Mouse (Mus musculus): ENCODE data around the gene Oprd1.

Gene Oprd1

DNA sequence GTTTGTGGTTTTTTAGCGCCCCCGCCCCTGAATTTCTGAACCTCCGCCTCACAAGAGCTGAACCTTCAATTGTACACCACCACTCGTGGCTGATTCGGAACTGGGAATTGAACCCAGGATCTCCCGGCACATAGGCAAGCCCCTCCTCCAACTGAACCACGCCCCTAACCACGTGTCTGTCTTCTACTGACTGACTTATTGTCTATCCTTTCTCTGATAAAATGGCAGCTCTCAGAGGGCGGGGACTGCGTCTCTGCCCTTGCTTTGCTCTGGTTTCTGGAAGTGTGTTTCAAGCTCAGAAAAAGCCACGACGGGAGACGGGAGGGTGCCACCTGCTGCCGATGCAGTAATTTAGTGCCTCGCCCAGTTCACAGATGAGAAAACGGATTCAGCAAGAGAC is 10.4 kb downstream of the Oprd1 start:
- DNase-seq (ENCODE audit: low spot score in 2 of 2): no peak

DNA sequence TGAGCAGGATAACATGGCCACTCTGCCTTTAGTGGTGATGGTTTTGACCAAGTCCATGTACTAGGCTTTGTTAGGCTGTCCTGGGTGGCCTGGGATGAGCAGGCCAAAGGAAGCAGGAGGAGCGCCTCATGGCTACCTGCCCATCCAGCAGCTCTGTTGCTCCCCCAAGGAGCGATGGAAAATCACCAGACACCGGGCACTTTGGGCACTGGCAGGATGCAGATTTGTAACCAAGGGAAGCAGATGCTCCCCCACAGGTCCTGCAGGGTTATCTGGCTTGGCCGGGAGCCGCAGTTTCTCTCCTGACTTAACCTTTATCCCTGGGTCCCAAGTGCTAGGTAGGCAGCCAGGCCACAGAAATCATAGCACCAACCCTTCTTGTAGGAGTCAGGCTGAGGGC is 10.9 kb downstream of the Oprd1 start:
- DNase-seq (ENCODE audit: low spot score in 2 of 2): no peak

DNA sequence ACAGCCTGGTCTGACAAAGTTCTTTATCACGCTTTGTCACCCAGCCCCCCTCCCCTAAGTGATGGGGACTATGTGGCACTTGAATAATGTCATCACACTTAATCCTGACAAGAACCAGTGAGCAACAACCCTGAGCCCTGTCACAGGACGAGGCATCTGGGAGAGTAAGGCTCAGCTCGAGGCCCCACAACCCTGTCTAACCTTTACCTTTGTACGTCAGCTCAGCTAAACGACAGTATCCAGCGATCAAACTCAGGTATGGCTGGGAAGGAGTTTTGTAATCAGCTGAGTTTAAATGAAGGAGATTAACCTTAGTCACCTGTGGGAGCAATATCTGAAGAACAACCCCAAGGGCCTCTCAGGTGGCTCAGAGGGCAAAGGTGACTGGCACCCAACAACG is 12.0 kb downstream of the Oprd1 start:
- no peak for DNase-seq (ENCODE audit: low spot score in 2 of 2)

DNA sequence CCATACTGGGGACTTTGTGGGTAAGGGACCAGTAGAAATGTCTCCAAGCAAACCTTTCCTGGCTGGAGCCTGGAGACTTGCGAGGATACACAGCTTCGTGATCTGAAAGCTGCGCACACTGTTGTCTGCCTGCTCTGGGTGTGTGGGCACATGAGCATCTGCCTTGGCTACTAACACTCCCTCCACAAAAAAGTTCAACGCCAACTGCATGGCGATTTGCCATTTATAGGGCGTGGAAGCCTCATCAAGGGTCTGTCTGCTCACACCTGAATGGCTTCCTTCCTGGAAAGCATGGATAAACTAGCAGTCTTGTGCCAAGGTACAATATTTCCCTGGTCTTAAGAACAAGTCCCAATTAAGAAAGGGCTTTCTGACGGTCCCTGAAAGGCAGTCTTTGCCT is 12.5 kb downstream of the Oprd1 start:
- DNase-seq (ENCODE audit: low spot score in 2 of 2): no peak

DNA sequence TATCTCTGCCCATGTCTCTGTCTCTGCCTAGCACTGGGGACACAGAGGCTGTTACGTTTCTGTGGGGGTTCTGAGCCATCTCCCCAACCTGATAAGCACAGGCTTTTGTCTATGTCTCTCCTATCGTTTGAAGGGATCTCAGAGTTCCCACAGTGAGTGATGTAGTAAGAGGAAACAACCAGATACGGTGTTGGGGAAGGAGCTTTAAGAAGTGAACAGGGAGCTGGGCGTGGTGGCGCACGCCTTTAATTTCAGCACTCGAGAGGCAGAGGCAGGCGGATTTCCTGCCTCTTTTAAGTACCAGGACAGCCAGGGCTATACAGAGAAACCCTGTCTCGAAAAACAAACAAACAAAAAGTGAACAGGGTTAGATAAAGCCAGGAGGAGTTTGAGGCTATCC is 13.2 kb downstream of the Oprd1 start:
- DNase-seq (ENCODE audit: low spot score in 2 of 2): no peak

DNA sequence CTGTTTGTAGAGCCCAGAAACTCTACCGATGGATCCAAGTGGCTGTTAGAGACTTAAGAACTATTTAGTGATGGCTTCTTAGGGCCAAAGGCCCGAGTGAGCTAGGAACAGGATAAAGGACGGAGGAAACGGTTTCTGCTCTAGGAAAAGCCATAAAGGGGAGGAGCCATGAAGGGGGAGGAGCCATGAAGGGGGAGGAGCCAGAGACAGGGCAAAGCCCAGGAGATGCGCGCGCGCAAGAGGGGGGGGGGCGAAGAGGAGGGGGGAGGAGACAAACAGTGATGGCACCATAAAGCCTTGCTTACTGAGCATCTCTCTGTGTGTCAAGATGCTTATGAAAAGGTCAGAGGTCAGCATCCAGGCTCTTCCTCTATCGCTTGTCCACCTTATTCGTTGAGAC is 13.6 kb downstream of the Oprd1 start:
- DNase-seq (ENCODE audit: low spot score in 2 of 2): no peak

DNA sequence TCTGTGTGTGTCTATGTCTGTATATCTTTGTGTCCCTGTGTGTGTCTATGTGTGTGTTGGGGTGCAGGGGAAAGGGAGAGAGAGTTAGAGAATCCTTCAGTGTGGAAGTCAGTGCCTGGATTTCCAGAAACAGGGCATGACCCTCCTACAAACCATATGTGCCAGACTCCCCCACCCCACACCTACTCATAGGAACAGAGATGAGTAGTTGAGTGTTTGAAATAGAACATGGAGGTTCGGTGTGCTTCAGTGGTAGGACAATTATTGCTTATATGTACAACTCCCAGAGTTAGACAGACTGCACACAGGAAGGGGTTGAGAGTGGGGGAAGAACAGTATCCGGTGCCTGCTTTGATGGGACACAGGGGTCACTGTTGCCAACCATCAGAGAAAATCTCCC is 14.2 kb downstream of the Oprd1 start:
- DNase-seq (ENCODE audit: low spot score in 2 of 2): no peak

DNA sequence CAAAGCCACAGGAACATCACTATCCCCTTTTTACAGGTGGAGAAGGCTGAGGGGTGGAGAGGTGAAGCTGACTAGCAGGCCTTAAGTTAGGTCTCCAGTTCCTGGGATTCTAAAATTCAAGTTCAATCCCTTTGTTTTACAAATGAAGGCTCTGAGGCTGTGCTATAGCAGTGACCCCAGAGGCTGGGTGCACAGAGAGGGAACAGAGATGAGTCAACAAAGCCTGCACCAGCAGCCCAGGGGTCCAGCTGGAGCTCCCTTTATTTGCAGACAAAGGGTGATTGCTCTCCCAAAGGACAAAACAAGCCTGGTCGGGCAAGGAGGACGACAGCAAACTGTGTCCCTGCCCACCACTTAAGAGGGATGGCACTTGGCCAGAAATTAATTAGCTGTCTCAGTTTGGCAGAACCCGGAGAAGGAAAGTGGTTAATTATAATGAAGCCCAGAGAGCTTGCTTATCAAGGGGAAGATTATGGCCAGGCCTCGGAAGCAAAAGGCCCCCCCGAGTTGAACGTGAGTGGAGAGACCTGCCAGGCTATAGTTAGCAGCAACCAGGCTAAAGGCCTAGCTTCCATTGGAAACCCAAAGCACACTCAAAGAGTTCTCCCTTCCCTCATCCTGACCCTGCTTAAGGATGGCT is 15.2 kb downstream of the Oprd1 start:
- DNase-seq (ENCODE audit: low spot score in 2 of 2): no peak

DNA sequence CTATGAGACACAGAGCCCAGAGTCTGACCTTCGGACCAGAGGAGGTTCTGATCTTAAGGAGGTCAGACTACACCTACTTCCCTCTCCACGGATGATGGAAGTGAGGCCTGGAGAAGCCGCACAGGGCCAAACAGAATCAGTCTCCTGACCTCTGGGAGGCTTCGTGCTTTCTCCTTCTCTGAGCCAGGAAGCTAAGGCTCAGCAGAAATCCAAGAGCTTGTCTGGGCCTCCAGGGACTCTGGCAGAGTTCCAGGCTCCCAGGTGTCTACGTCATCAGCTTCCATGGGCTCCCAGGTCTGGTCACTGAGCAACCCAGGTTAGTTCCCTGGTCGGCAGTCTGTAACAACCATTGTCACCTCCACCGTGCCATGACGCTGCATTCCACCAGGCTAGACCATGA is 17.2 kb downstream of the Oprd1 start:
- no peak for DNase-seq (ENCODE audit: low spot score in 2 of 2)

DNA sequence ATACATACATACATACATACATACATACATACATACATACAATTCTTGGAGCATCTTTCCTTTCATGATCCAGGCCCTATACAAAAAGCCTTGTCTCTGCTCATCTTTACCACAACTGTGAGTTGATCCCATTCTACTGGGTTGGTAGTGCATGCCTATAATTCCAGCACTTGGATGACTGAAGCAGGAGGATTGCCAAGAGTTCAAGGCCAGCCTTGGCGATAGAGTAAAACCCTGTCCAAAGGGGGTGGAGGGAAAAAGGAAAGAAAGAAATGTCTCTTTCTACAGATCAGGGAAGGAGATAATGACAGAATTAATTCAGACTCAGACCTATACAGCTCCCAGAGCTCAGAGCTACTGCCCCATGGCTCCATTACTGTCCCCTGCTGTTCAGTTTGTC is 21.1 kb downstream of the Oprd1 start:
- no peak for DNase-seq (ENCODE audit: low spot score in 2 of 2)

DNA sequence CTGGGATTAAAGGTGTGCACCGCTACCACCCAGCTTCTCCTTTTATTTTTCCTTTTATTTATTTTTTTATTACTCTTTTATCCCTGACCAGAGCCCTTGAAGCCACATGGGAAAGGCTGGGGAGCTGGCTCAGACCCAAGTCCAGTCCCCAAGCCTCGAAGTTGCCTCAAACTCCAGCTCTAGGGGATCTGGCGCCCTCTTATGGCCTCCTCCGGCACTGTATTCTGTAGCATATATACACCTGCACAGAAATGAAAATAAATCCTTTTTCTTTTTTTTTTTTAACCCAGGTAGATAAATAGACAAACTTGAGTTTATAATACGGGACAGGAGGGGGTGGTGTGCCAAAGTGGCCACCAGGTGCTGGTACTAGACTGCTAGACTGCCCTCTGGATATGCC is 22.6 kb downstream of the Oprd1 start:
- DNase-seq (ENCODE audit: low spot score in 2 of 2): no peak

DNA sequence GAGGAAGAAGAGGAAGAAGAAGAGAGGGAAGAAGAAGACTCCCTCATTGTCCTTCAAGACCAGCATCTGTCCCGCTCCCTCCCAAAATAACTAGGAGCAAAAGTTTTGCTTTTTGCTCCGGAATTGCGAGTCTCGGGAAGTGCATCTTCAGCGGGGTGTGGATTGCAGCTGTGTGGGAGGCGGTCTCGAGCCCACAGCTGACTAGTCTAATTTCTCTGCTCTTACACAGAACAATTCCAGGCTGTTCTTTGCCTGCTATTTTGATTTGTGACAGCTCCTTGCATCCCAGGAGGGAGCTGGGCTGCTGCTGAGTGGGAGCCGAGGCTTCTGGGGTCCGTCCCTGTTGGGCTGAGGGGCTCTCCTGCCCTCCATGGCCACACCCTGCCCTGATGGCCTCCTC is 24.7 kb downstream of the Oprd1 start:
- no peak for DNase-seq (ENCODE audit: low spot score in 2 of 2)

DNA sequence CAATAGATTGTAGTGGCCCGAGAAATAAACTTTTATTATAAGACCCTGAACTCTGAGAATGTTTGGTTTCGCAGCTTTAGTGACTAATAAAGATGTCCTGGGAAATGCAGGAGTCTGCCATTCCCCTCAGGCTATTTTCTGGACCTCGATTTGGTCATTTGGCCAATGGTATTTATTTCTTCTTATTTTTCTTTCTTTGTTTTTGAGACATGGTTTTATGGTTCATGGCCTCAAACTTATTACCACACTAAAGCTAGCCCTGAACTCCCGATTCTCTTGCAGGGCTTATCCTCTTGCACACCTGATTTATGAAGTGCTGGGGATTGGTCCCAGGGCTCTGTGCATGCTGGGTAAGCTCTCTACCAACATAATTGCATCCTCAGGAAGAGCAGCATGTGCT is 28.0 kb downstream of the Oprd1 start:
- no peak for DNase-seq (ENCODE audit: low spot score in 2 of 2)

DNA sequence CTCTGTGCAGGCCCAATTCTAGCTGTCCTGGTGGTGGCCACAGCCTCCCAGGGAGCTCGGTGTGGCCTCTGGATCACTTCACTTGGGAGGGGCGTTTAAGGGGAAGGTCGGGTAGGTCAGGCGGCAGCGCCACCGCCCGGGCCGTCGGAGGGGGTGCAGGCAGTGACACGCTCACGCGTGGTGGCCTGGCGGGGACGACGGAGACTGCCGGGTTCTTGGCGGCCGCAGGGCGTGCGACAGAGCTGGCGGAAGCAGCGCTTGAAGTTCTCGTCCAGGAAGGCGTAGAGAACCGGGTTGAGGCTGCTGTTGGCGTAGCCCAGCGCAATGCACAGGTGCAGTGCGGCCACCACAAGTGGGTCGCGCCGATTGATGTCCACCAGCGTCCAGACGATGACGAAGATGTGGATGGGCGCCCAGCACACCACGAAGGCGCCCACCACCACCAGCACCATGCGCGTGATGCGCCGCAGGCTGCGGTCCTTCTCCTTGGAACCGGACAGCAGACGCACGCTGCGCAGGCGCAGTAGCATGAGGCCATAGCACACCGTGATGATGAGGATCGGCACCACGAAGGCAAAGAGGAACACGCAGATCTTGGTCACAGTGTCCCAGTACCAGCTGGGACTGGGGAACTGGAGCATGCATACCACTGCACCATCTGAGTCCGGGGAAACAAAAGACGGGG is 30.7 kb downstream of the Oprd1 start:
- DNase-seq (ENCODE audit: low spot score in 2 of 2): no peak

DNA sequence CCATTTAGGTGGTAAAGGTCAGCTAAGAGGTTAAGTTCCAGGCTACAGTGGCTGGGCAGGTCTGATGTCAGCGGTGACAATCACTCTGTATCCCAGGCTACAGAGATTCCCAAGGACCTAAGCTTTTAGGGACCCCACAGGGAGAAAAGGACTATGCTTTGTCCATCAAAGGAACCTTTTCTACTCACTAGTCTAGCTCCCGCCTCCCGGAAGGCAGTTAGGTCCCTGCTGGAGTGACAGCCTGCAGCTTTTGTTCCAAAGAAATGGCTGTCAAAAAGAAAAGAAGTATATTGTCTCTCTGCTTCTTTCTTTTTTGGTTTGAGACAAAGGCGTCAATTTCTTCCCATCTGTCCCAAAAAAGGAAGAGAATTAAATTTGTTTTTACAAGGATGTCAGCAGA is 33.1 kb downstream of the Oprd1 start:
- DNase-seq (ENCODE audit: low spot score in 2 of 2): no peak

DNA sequence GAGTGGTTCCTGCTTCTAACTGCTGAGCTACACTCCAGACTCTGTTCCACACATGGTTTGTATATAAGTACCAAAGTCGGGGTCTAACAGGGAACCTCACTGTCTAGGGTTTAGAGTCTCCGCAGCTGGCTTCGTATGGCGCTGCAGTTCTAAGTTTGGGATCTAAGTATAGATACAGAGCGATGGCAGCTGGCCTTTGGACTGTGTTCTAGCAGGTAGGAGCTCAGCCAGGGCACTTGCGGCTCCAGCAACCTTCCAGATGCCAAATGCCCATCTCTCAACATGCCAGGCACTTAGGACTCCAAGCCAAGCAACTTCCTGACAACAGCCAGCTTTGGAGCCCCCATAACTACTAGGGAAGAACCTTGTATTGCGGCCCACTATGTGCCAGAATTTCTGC is 36.1 kb downstream of the Oprd1 start:
- no peak for DNase-seq (ENCODE audit: low spot score in 2 of 2)

DNA sequence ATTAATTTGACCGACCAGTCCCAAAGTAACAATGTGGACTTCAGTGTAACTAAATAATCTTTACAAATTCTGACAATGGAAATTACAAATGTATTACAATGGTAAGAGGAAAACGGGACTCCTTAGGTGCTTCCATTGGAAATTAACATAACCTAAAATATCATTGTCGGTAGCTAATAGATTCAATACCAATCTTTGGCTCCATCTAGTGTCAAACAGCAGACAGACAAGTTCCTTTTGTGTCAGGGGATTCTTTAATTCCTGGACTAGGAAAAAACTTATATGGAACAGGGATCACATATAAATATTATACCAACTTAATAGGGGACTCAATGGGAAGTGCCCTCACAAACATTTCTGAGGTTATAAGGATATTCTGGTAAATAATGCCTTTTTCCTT is 43.1 kb downstream of the Oprd1 start:
- DNase-seq (ENCODE audit: low spot score in 2 of 2): no peak

DNA sequence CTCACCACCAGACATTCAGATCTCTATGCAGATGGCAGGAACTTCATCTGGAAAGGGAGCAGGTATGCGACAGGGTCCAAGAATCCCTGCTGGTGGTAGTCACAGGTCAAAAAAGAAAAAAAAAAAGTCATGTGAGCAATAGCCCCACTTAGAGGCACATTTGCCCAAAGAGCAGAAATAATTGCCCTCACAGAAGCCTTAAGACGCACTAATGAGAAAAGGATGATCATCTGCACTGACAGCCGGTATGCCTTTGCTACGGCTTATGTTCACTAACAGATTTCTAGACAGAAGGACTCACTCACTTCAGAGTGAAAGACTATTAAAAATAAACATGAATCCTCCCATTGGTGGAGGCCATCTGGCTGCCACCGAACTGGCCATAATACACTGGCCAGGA is 44.7 kb downstream of the Oprd1 start:
- no peak for DNase-seq (ENCODE audit: low spot score in 2 of 2)

DNA sequence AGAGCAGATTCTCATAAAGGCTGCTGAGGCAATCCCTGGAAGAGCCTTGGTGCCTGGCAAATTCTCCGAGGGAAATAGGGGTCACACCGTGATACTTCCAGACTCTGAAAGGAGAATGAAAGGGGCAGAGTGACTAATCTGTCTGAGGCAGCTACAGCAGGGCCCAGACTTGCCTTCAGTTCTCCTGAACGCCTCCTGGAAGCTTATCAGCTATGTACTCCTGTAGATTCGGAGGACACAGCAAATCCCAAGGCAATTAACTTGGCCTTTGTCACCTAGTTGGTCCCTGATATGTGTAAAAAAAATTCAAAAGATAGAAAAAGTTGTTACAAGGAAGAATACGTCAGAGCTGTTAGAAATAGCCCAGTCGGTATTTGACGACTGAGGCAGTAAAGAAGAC is 49.2 kb downstream of the Oprd1 start:
- no peak for DNase-seq (ENCODE audit: low spot score in 2 of 2)

DNA sequence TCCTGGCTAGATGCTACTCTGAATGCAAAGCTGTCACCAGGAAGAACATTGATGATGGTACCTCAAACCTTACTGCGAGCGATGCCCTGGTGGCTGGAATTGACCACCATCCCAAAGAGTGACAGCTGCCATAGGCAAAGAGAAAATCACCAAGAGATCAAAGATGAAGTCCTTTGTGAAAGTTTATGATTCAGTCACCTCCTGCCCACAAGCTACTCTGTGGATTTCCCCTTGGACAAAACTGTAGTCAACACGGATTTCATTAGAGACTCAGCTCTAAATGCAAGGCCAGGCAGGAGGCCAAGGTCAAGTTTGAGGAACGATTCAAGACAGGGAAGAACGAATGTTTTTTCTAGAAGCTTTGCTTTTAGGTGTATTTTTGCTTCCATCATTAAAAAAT is 50.4 kb downstream of the Oprd1 start:
- DNase-seq (ENCODE audit: low spot score in 2 of 2): no peak

DNA sequence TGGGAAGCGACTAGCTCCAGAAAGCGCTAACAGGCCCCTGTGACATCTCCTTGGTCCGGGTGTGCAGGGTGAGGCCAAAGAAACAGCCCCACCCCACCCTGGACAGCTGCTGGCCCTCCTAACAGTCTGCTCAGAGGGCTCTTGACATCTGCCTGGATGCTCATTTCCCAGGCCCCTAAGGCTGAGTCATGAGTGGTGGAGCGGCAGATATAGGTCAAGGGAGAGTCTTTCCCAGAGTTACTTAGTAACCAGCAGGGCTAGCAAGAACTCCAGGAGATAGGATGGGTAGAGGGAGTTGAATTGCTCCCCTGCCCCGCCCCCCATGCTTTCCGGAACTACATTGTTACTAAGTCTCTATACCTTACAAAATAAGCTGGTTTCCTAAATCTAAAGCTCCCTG is 51.1 kb downstream of the Oprd1 start:
- no peak for DNase-seq (ENCODE audit: low spot score in 2 of 2)

DNA sequence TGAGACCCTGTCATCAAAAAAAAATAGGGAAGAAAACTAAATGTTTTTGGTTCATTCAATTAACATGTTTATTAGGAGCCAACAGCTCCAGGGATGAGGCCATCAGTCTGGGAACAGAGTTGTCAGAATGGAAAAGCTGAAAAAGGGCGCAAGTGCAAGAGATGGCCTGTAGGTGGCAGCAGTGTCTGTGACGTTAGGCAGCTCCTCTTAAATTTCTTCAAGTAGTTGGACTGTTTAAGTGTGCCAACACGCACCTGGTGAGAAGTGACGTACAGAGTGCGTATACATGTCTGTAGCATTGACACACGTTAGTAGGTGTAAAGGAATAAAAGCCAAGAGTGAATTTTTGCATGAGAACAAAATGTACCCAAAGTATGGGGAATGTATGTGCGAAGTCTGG is 55.4 kb downstream of the Oprd1 start:
- peak in 1 of 2 experiments; percentile 59 for DNase-seq (ENCODE audit: low spot score in 2 of 2)

DNA sequence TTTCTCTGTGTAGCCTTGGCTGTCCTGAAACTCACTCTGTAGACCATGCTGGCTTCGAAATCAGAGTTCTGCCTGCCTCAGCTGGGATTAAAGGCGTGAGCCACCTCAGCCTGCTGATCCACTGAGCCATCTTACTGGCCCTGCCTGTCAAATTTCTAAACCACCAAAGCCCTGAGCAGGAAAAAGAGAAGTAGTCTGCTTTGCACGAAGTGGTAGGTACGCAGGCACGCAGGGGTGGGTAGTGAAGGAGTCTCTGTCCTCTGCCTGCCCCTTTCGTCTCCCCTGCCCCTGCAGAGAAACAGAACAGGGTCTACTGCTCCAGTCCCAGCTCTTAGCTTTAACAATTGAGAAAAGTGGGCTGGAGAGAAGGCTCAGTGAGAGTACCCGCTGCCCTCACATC is 59.2 kb downstream of the Oprd1 start:
- no peak for DNase-seq (ENCODE audit: low spot score in 2 of 2)

DNA sequence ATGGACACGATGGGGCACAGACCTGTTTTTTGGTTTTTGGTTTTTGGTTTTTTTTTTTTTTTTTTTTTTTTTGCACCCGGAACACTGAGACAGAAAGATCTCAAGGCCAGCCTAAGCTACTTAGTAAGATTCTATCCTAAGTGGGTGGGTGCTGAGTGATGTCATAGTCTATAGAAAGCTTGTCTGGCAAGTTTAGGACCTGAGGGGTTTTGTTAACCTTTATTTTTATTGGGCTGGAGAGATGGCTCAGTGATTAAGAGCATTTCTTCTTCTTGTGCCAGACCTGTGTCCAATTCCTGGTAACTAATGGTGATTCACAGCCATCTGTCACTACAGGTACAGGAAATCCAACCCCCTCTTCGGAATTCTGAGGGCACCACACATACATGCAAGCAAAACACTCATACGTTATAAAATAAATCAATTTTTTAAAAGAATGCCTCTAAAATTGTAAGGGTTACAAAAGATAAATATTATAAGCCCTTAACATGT is 63.7 kb downstream of the Oprd1 start:
- no peak for DNase-seq (ENCODE audit: low spot score in 2 of 2)
